Mouse (Mus musculus): ENCODE data around the gene Gm17268.

DNA sequence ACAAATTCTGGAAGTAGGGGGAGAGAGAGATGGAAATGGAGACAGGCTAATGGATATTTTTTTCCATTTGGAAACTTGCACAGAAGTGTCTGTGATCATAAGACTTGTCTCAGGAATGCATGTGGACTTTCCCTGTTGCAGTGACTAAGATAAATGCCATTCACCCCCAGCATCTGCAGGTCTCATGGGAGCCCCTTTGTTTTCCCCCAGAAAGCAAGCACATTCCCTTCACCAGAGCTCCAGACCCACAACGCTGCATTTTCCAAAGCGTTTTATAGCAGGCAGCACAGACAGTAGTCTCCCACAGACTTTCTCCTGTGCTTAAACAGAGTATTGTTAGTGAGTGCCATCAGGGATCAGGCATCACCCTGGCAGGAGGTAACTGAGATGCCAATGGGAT, 19.0 kb downstream of the Gm17268 start:
- TF ChIP-seq CTCF (conservative IDR thresholded peaks at IDR 0.05; ENCODE audit: insufficient read depth, insufficient read length, low read depth, low read length) (no peak), POLR2A (IDR thresholded peaks at IDR 0.05; ENCODE audit: low read depth, low read length) (no peak)
